Mouse (Mus musculus): ENCODE data around the gene Armc2. TPM values are rescaled to one million over a fixed set of nuclear protein-coding genes. Genes with fewer than 3 reads are reported as not detected.

Armc2 gene
- polyA plus RNA-seq, 1 experiment from 2014 or later: 0.06 TPM

DNA sequence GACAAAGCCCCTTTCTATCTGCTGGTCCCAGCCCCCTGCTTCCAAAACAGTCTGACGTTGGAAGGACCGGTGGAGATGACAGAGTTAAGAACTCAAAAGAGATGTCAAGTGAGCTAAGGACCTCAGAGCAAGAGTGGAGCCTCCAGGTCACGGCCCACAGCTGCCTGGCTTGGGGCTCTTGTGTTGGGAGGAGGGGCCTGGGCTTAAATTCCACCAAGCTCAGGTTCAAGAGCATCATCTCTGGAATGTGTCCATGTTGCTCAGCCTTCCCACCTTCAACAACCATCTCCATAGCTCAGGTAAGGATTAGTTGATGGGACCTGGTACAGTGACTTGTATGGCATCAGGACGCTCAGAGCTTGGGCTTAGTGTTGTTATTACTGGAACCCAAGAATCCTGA, 23.7 kb downstream of the Armc2 start:
- no peak for ATAC-seq (ENCODE audit: insufficient read depth)
- WGBS (ENCODE audit: insufficient replicate concordance): 71% methylated on average over 4 of the region's 4 CpGs
- H3K4me1 ChIP-seq (replicated peaks): peaks cover 5% of the 10 kb centered on the region; the same call in 1 of the 2 replicates
- H3K4me2 ChIP-seq: no peak overlapping the region
- H3K9me3 ChIP-seq (replicated peaks): no peaks in the 10 kb centered on the region
- H3K27me3 ChIP-seq: peaks cover 8% of the 10 kb centered on the region; the same call in 1 of the 2 replicates
- H3K4me3 ChIP-seq (replicated peaks): no peak overlapping the region
- no peaks in the 10 kb centered on the region for H3K36me3 ChIP-seq (replicated peaks)
- H3K9ac ChIP-seq: no peak overlapping the region
- H3K27ac ChIP-seq (replicated peaks): no peak overlapping the region

DNA sequence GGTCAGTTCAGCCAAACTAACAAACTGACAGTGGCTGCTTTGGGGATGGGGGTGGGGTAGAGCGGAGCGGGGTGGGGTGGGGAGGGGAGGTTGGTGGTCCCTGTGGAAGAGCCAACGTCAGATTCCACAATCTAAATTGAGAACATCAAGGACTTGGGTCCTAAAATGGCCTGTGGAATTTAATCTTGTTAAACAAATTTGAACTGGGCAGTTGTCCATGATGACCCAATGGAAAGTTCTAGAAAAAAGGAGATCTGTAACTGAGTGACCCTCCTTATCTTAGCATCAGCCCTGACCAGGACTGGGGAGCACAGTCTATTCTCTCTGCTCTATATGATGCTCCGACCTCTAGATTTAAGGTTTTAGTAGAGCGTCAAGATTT, 26.2 kb downstream of the Armc2 start:
- Histone ChIP-seq H3K36me3 (replicated peaks) (no peaks in the 10 kb centered on the region), H3K4me1 (replicated peaks) (peaks cover 5% of the 10 kb centered on the region; the same call in 1 of the 2 replicates), H3K27ac (replicated peaks) (no peak overlapping the region), H3K4me3 (replicated peaks) (no peak overlapping the region), H3K4me2 (no peak overlapping the region), H3K9ac (no peak overlapping the region), H3K9me3 (replicated peaks) (no peaks in the 10 kb centered on the region), H3K27me3 (peaks cover 8% of the 10 kb centered on the region)
- WGBS (ENCODE audit: insufficient replicate concordance): 74% methylated on average over 5 of the region's 5 CpGs
- no peak for ATAC-seq (ENCODE audit: insufficient read depth)

DNA sequence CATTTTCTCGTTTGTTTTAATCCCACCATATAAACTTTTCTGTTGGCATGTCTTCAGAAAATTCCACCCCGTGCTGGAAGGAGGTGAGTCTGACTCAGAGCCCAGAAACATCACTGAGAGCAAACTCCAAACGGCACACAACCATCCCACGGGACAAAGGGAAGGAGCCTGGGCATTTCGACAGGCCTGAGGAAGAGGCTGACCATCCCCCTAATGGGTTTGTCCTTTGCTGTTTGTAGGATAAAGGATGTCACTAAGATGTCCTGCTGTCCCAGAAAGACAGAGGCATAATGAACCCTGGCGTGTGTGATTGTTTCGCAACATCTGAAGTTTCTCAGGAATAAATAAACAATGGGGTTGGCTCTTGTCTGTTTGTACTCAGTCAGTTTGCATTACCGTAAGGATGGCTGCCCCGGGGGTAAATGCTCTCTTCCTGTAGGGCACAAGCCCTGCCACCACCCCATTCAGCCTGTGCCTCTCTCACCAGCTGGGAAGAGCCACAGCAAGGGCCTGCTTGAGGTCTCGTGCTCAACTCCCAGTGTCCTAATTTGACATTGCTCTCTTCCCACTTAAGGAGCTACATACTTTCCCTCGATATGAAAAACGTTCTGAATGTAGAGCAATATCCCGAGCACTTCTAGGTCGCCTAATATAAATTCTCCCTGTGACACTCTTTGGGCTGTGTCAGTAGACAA, 26.7 kb downstream of the Armc2 start:
- Histone ChIP-seq H3K4me2 (no peak overlapping the region), H3K4me3 (replicated peaks) (no peak overlapping the region), H3K9ac (no peak overlapping the region), H3K4me1 (replicated peaks) (peaks cover 5% of the 10 kb centered on the region; the same call in 1 of the 2 replicates), H3K36me3 (replicated peaks) (no peaks in the 10 kb centered on the region), H3K9me3 (replicated peaks) (no peaks in the 10 kb centered on the region), H3K27me3 (peaks cover 8% of the 10 kb centered on the region), H3K27ac (replicated peaks) (no peak overlapping the region)
- no peak for ATAC-seq (ENCODE audit: insufficient read depth)
- WGBS (ENCODE audit: insufficient replicate concordance): 47% methylated on average over 14 of the region's 14 CpGs

DNA sequence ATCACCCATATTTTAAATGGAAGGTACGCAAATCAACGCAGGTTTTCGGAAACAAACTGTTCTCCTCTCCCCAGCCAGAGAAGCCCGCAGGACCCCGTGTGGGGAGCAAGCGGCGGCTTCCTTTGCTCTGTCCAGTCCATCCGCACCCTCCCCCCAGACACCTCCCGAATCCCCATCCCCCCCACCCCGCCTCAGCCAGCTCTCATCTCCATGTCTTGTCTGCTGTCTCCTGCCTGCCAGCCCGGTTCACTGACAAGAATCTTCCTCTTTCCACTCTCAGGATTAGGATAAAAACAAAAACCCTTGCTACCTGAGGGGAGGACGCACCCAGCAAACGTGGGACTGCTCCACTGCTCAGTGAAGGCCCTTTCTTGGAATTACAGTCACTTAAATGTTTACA, 27.3 kb downstream of the Armc2 start:
- Histone ChIP-seq H3K4me3 (replicated peaks) (no peak overlapping the region), H3K9me3 (replicated peaks) (no peaks in the 10 kb centered on the region), H3K4me1 (replicated peaks) (peaks cover 5% of the 10 kb centered on the region; the same call in 1 of the 2 replicates), H3K36me3 (replicated peaks) (no peaks in the 10 kb centered on the region), H3K9ac (no peak overlapping the region), H3K4me2 (no peak overlapping the region), H3K27me3 (peaks cover 8% of the 10 kb centered on the region), H3K27ac (replicated peaks) (no peak overlapping the region)
- 44% methylated on average over 13 of the region's 13 CpGs for WGBS (ENCODE audit: insufficient replicate concordance)
- ATAC-seq (ENCODE audit: insufficient read depth): no peak

DNA sequence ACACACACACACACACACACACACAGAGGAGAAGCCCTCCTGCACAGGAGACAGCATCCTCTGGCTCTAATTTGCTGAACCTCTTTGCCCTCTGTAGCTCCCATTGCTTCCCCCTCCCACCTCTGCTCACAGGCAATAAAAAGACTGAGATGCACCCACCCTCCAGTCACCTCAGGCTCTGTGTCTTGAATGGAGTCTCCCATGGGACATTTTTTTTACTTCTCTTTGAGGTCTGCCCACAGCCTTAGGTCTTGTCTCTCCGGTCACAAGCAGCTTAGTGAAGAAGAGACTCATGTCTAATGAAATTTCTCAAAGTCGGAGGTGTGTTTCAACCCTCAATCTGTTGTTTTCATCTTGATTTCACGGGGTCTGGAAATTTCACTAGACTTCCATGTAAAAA, 29.3 kb downstream of the Armc2 start:
- Histone ChIP-seq H3K36me3 (replicated peaks) (no peaks in the 10 kb centered on the region), H3K9me3 (replicated peaks) (no peaks in the 10 kb centered on the region), H3K4me2 (no peak overlapping the region), H3K4me1 (replicated peaks) (peaks cover 5% of the 10 kb centered on the region; the same call in 1 of the 2 replicates), H3K27ac (replicated peaks) (no peak overlapping the region), H3K27me3 (peaks cover 11% of the 10 kb centered on the region), H3K9ac (no peak overlapping the region), H3K4me3 (replicated peaks) (no peak overlapping the region)
- ATAC-seq (ENCODE audit: insufficient read depth): no peak
- WGBS (ENCODE audit: insufficient replicate concordance): 66% methylated on average over 3 of the region's 3 CpGs

DNA sequence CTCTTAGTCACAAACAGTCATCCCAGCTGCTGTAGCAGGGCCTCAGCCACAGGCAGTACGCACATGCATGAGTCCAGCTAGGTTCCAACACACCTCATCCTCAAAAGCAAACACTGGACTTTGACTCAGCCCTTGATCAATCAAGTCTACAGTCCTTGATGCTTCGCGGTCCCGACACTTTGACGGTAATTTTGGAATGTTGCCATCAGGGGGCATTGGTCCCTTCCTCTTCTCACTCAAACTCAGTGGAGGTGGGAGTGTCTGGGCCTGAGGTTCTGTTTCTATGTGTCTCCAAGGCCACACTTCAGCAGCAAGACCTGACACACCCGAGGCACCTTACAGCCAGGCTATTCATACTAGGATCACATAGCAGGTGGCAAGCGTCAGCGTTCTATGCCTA, 32.1 kb downstream of the Armc2 start:
- Histone ChIP-seq H3K36me3 (replicated peaks) (no peaks in the 10 kb centered on the region), H3K27ac (replicated peaks) (no peak overlapping the region), H3K27me3 (peaks cover 7% of the 10 kb centered on the region; the same call in 1 of the 2 replicates), H3K4me1 (replicated peaks) (no peaks in the 10 kb centered on the region), H3K9ac (no peak overlapping the region), H3K9me3 (replicated peaks) (no peaks in the 10 kb centered on the region), H3K4me2 (no peak overlapping the region), H3K4me3 (replicated peaks) (no peak overlapping the region)
- WGBS (ENCODE audit: insufficient replicate concordance): 72% methylated on average over 8 of the region's 8 CpGs
- ATAC-seq (ENCODE audit: insufficient read depth): no peak

DNA sequence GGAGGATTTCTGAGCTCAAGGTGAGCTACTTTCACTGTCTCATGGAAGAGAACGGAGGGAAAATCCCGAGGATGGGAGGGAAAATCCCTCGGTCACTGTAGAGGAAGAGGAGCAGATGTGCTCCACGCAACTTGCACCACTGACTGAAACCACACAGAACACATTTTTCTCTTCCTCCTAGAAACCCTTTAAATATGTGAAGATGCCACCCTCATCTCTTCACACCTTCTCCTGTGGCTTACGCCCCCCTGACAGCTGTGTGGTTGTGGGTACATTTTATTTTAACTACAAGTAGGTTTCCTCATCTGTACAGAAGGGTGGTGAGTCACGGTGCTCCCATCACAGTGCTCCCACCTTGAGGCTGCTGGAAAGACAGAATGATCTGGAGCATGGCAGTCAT, 34.0 kb downstream of the Armc2 start:
- Histone ChIP-seq H3K36me3 (replicated peaks) (no peaks in the 10 kb centered on the region), H3K9ac (no peak overlapping the region), H3K27me3 (peaks cover 3% of the 10 kb centered on the region; the same call in 1 of the 2 replicates), H3K27ac (replicated peaks) (no peak overlapping the region), H3K9me3 (replicated peaks) (no peaks in the 10 kb centered on the region), H3K4me1 (replicated peaks) (no peaks in the 10 kb centered on the region), H3K4me3 (replicated peaks) (no peak overlapping the region), H3K4me2 (no peak overlapping the region)
- WGBS (ENCODE audit: insufficient replicate concordance): 74% methylated on average over 6 of the region's 6 CpGs
- ATAC-seq (ENCODE audit: insufficient read depth): no peak

DNA sequence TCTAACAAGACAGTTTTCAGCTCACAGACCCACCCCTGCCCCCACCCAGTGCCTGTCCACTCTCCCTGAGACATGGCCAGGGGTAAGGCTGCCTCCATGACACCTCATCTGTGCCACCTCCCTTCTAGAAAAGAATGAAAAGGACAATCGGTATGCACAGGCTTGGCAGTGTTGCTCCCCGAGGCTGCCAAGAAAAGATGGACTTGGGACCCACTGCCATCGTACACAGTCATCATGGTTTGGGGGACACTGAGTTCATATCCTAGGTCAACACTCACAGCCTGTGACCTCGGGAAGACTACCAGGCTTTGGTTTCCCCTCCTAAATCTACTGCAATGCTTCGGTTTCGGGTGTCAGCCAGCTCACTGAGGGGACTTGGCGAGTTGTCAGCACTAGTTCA, 35.4 kb downstream of the Armc2 start:
- Histone ChIP-seq H3K27ac (replicated peaks) (no peak overlapping the region), H3K9me3 (replicated peaks) (no peaks in the 10 kb centered on the region), H3K4me3 (replicated peaks) (no peak overlapping the region), H3K27me3 (0 out of 2 replicates have a peak, but pooled peaks cover 3% of the 10 kb centered on the region), H3K9ac (no peak overlapping the region), H3K4me2 (no peak overlapping the region), H3K4me1 (replicated peaks) (no peaks in the 10 kb centered on the region), H3K36me3 (replicated peaks) (no peaks in the 10 kb centered on the region)
- WGBS (ENCODE audit: insufficient replicate concordance): 58% methylated on average over 7 of the region's 7 CpGs
- ATAC-seq (ENCODE audit: insufficient read depth): no peak

DNA sequence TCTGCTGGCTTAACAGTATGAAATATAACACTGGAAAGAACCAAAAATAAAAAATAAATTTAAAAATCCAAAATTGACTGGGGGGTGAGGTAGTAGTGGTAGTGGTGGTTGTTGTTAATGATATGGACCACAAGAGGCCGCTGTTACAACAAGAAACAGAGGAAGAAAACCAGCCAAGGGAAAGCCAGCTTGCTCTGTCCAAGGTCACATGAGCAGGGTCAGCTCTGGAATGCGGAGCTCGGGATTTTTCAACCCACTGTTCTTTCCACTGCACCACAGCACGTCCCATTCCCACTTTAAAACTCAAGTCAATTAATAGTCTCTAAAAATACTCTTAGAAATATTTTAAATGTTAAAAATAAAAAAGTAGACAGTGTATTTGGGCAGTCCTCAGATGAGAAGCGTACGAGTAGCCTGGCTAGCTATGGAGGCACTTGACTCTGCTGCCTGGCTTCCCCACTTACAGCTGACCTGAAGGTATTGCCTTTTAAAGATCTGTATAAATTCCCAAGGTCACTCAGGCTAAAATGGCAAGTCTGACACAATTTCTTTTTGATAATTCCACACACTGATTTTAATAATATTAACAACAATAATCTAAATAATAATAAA, 37.4 kb downstream of the Armc2 start:
- 25% methylated on average over 6 of the region's 6 CpGs for WGBS (ENCODE audit: insufficient replicate concordance)
- Histone ChIP-seq H3K4me1 (replicated peaks) (no peaks in the 10 kb centered on the region), H3K9ac (no peak overlapping the region), H3K4me2 (no peak overlapping the region), H3K36me3 (replicated peaks) (no peaks in the 10 kb centered on the region), H3K27ac (replicated peaks) (no peak overlapping the region), H3K4me3 (replicated peaks) (no peak overlapping the region), H3K27me3 (0 out of 2 replicates have a peak, but pooled peaks cover 3% of the 10 kb centered on the region), H3K9me3 (replicated peaks) (no peaks in the 10 kb centered on the region)
- ATAC-seq (ENCODE audit: insufficient read depth): no peak

DNA sequence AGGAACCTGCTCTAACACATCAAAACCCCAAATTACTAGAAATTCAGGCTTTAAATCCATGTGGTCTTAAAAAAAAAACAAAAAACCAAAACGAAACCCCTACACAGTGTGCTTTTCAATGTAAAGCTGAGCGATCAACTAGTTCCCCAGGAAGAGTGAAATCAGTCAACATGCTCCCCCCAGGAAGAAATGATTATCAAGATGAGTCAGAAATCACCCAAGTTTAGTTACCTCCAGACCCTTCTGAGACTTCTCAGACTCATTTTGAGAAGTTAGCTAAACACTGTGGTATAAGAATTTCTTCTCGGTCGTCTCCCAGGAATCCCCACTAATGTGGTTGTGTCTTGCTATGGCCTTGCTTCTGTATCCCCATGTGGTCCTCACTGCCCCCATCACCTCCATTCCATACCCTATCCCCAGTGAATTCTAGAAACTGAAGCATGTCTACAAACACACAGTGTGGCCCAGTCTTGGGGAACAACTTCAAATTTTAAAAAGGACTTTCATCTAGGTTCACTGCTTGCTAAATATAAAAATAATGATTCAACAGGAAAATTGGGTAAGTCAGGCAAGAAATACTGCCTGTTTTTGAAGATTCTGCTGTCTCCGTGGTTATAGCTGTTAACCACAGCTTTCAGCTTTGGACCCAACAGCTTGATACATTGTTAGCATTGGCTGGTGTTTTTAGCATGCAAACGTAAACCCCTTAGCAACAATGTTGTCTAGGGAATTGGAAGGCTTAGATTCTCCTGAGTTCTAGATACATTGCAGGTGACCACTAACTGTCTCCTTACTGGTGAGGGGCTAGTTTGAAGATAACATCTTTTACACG, 39.6 kb downstream of the Armc2 start:
- Histone ChIP-seq H3K9me3 (replicated peaks) (no peaks in the 10 kb centered on the region), H3K4me1 (replicated peaks) (no peaks in the 10 kb centered on the region), H3K4me2 (no peak overlapping the region), H3K27ac (replicated peaks) (no peak overlapping the region), H3K36me3 (replicated peaks) (no peaks in the 10 kb centered on the region), H3K27me3 (no peaks in the 10 kb centered on the region), H3K4me3 (replicated peaks) (no peak overlapping the region), H3K9ac (no peak overlapping the region)
- WGBS (ENCODE audit: insufficient replicate concordance): 44% methylated on average over 7 of the region's 7 CpGs
- ATAC-seq (ENCODE audit: insufficient read depth): no peak

DNA sequence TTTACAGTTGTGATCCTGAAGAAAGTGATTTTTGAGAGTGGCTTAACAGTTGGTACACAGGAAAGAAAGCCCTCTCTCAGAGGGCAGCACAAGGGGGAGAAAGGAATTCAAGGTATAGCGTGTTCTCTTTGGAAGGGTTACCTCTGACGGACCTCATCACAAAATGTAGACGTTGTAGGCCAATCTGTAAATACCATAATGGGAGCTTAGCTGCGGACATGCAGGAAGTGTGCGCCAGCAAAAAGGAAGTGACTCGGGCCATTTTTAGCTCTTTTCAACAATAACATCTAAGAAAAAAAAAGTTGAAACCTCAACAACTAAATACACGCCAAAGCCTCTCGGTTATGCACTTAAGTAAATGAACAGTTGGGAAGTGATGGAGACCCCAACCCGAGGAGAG, 45.6 kb downstream of the Armc2 start:
- WGBS (ENCODE audit: insufficient replicate concordance): 15% methylated on average over 9 of the region's 9 CpGs
- H3K4me3 ChIP-seq (replicated peaks): no peak overlapping the region
- 0 out of 2 replicates have a peak overlapping the region, but pooled peaks have one; percentile 10 for H3K27ac ChIP-seq (replicated peaks)
- no peaks in the 10 kb centered on the region for H3K36me3 ChIP-seq (replicated peaks)
- H3K4me1 ChIP-seq (replicated peaks): no peaks in the 10 kb centered on the region
- H3K4me2 ChIP-seq: no peak overlapping the region
- ATAC-seq (ENCODE audit: insufficient read depth): no peak
- no peaks in the 10 kb centered on the region for H3K27me3 ChIP-seq
- no peak overlapping the region for H3K9ac ChIP-seq
- no peaks in the 10 kb centered on the region for H3K9me3 ChIP-seq (replicated peaks)

Data from liver, embryonic 15.5 days (tissue).